Mouse (Mus musculus) forebrain, embryonic 10.5 days (tissue): ENCODE results near the gene Wdr95. TPM values are rescaled to one million over a fixed set of nuclear protein-coding genes. Genes with fewer than 3 reads are reported as not detected.

Experiments
- DNase-seq: peaks from one replicate; pipeline ENCODE4 v3.0.0-alpha.2; 2017; ENCODE audit warnings: low spot score; ENCODE audit errors: extremely low spot score
- H3K27ac ChIP-seq: fragments of 300-500 bp; sonication (generic); 2 replicates; pipeline ENCODE4 v1.5.1; 2016; ENCODE audit warnings: mild to moderate bottlenecking
- H3K27me3 ChIP-seq: fragments of 300-500 bp; sonication (generic); 2 replicates; pipeline ENCODE4 v1.6.1; 2016; ENCODE audit warnings: mild to moderate bottlenecking; ENCODE audit not compliant: poor library complexity, severe bottlenecking
- H3K36me3 ChIP-seq: fragments of 300-500 bp; sonication (generic); replicated peaks from 2 replicates; pipeline ENCODE4 v1.6.1; 2016; ENCODE audit warnings: mild to moderate bottlenecking, moderate library complexity
- H3K4me1 ChIP-seq: fragments of 300-500 bp; sonication (generic); 2 replicates; pipeline ENCODE4 v1.6.1; 2016
- H3K4me3 ChIP-seq: fragments of 300-500 bp; sonication (generic); 2 replicates; pipeline ENCODE4 v1.5.1; 2016; ENCODE audit warnings: mild to moderate bottlenecking, moderate library complexity
- H3K9me3 ChIP-seq: fragments of 300-500 bp; sonication (generic); 2 replicates; pipeline ENCODE4 v1.6.1; 2016; ENCODE audit warnings: mild to moderate bottlenecking, moderate library complexity
- WGBS: fragments of 180-500 bp; shearing (Covaris S2); methylation state at CpG from one replicate; pipeline ENCODE4 v1.1.7; 2016; 5-methylcytosine and 5-hydroxymethylcytosine counted together
- polyA plus RNA-seq: library from polyadenylated mRNA; unstranded; fragments of >200 nt; fragmentation: Nextera tagmentation; extraction: Ambion mirVana; gene quantifications from 2 replicates; pipeline ENCODE4 v1.2.1, GENCODE M21; 2016

The Wdr95 gene
- polyA plus RNA-seq, 1 experiment from 2014 or later, result not detected

GRCm38 (mm10) chr5:149553373-149553772 lies 24.9 kb downstream of the Wdr95 start:
- peaks cover 2% of the 10 kb centered on the region; the same call in 1 of the 2 replicates for H3K9me3 ChIP-seq
- no peaks in the 10 kb centered on the region for H3K4me1 ChIP-seq
- 95% methylated on average over 11 of the region's 11 CpGs for WGBS
- no peaks in the 10 kb centered on the region for H3K36me3 ChIP-seq
- H3K27ac ChIP-seq, result no peak overlapping the region
- no peak overlapping the region for H3K4me3 ChIP-seq
- no peaks in the 10 kb centered on the region for H3K27me3 ChIP-seq
- no peak for DNase-seq

GRCm38 (mm10) chr5:149554397-149554796 lies 25.9 kb downstream of the Wdr95 start:
- no peak overlapping the region for H3K27ac ChIP-seq
- H3K4me3 ChIP-seq, result no peak overlapping the region
- WGBS, result 94% methylated on average over 8 of the region's 8 CpGs
- no peaks in the 10 kb centered on the region for H3K27me3 ChIP-seq
- H3K9me3 ChIP-seq, result no peaks in the 10 kb centered on the region
- no peak for DNase-seq
- H3K36me3 ChIP-seq, result no peaks in the 10 kb centered on the region
- H3K4me1 ChIP-seq, result no peaks in the 10 kb centered on the region

- Histone ChIP-seq H3K27me3 (no peaks in the 10 kb centered on the region), H3K4me3 (no peak overlapping the region), H3K4me1 (peaks cover 23% of the 10 kb centered on the region), H3K9me3 (no peaks in the 10 kb centered on the region), H3K36me3 (no peaks in the 10 kb centered on the region), H3K27ac (no peak overlapping the region)
- 56% methylated on average over 11 of the region's 11 CpGs for WGBS
- DNase-seq, result no peak
These were observed 32.6 kb downstream of the Wdr95 start for GRCm38 (mm10) chr5:149560903-149561588.

- H3K27me3 ChIP-seq, result no peaks in the 10 kb centered on the region
- H3K9me3 ChIP-seq, result no peaks in the 10 kb centered on the region
- peak overlapping the region; percentile 8; the same call in 1 of the 2 replicates for H3K27ac ChIP-seq
- no peak for DNase-seq
- 53% methylated on average over 11 of the region's 11 CpGs for WGBS
- H3K4me3 ChIP-seq, result no peak overlapping the region
- no peaks in the 10 kb centered on the region for H3K36me3 ChIP-seq
- H3K4me1 ChIP-seq, result peaks cover 32% of the 10 kb centered on the region
These were observed 37.5 kb downstream of the Wdr95 start for GRCm38 (mm10) chr5:149566026-149566425.

- Histone ChIP-seq H3K27ac (no peak overlapping the region), H3K27me3 (no peaks in the 10 kb centered on the region), H3K36me3 (no peaks in the 10 kb centered on the region), H3K4me3 (no peak overlapping the region), H3K9me3 (no peaks in the 10 kb centered on the region), H3K4me1 (peaks cover 26% of the 10 kb centered on the region)
- DNase-seq, result no peak
- 87% methylated on average over 5 of the region's 5 CpGs for WGBS
These were observed 38.5 kb downstream of the Wdr95 start for GRCm38 (mm10) chr5:149566957-149567356.

GRCm38 (mm10) chr5:149568993-149569392 lies 40.5 kb downstream of the Wdr95 start:
- Histone ChIP-seq H3K27me3 (no peaks in the 10 kb centered on the region), H3K27ac (no peak overlapping the region), H3K9me3 (no peaks in the 10 kb centered on the region), H3K4me1 (peaks cover 21% of the 10 kb centered on the region), H3K4me3 (no peak overlapping the region), H3K36me3 (no peaks in the 10 kb centered on the region)
- DNase-seq, result no peak
- 88% methylated on average over 13 of the region's 13 CpGs for WGBS

GRCm38 (mm10) chr5:149576977-149577376 lies 48.5 kb downstream of the Wdr95 start:
- WGBS, result 67% methylated on average over 10 of the region's 10 CpGs
- no peak for DNase-seq
- H3K9me3 ChIP-seq, result no peaks in the 10 kb centered on the region
- H3K4me3 ChIP-seq, result no peak overlapping the region
- no peaks in the 10 kb centered on the region for H3K36me3 ChIP-seq
- no peaks in the 10 kb centered on the region for H3K27me3 ChIP-seq
- peak overlapping the region; percentile 48; the same call in 1 of the 2 replicates for H3K27ac ChIP-seq
- H3K4me1 ChIP-seq, result peaks cover 12% of the 10 kb centered on the region

- 41% methylated on average over 10 of the region's 10 CpGs for WGBS
- Histone ChIP-seq H3K4me1 (peaks cover 12% of the 10 kb centered on the region), H3K4me3 (no peak overlapping the region), H3K9me3 (no peaks in the 10 kb centered on the region), H3K27me3 (no peaks in the 10 kb centered on the region), H3K27ac (peak overlapping the region; percentile 48; the same call in 1 of the 2 replicates), H3K36me3 (no peaks in the 10 kb centered on the region)
- no peak for DNase-seq
These were observed 49.0 kb downstream of the Wdr95 start for GRCm38 (mm10) chr5:149577449-149577848.

GRCm38 (mm10) chr5:149582642-149583262 lies 54.3 kb downstream of the Wdr95 start:
- no peaks in the 10 kb centered on the region for H3K36me3 ChIP-seq
- H3K27ac ChIP-seq, result no peak overlapping the region
- no peaks in the 10 kb centered on the region for H3K9me3 ChIP-seq
- H3K4me3 ChIP-seq, result no peak overlapping the region
- H3K27me3 ChIP-seq, result no peaks in the 10 kb centered on the region
- WGBS, result 75% methylated on average over 5 of the region's 5 CpGs
- H3K4me1 ChIP-seq, result peaks cover 6% of the 10 kb centered on the region; the same call in 1 of the 2 replicates
- no peak for DNase-seq

- H3K4me3 ChIP-seq, result no peak overlapping the region
- no peaks in the 10 kb centered on the region for H3K36me3 ChIP-seq
- H3K9me3 ChIP-seq, result no peaks in the 10 kb centered on the region
- no peak for DNase-seq
- 0 out of 2 replicates have a peak, but pooled peaks cover 6% of the 10 kb centered on the region for H3K4me1 ChIP-seq
- WGBS, result 33% methylated on average over 8 of the region's 8 CpGs
- H3K27ac ChIP-seq, result no peak overlapping the region
- no peaks in the 10 kb centered on the region for H3K27me3 ChIP-seq
These were observed 55.0 kb downstream of the Wdr95 start for GRCm38 (mm10) chr5:149583507-149583906.

GRCm38 (mm10) chr5:149584154-149584655 lies 55.7 kb downstream of the Wdr95 start:
- Histone ChIP-seq H3K4me3 (no peak overlapping the region), H3K27me3 (no peaks in the 10 kb centered on the region), H3K4me1 (0 out of 2 replicates have a peak, but pooled peaks cover 6% of the 10 kb centered on the region), H3K36me3 (no peaks in the 10 kb centered on the region), H3K9me3 (no peaks in the 10 kb centered on the region), H3K27ac (no peak overlapping the region)
- DNase-seq, result no peak
- WGBS, result 78% methylated on average over 8 of the region's 8 CpGs

- Histone ChIP-seq H3K9me3 (no peaks in the 10 kb centered on the region), H3K4me1 (0 out of 2 replicates have a peak, but pooled peaks cover 6% of the 10 kb centered on the region), H3K27me3 (no peaks in the 10 kb centered on the region), H3K27ac (no peak overlapping the region), H3K36me3 (no peaks in the 10 kb centered on the region), H3K4me3 (no peak overlapping the region)
- no peak for DNase-seq
- WGBS, result 70% methylated on average over 1 of the region's 1 CpGs
These were observed 56.8 kb downstream of the Wdr95 start for GRCm38 (mm10) chr5:149585231-149585630.

- no peaks in the 10 kb centered on the region for H3K36me3 ChIP-seq
- 0 out of 2 replicates have a peak, but pooled peaks cover 6% of the 10 kb centered on the region for H3K4me1 ChIP-seq
- WGBS, result 64% methylated on average over 10 of the region's 10 CpGs
- H3K27ac ChIP-seq, result no peak overlapping the region
- DNase-seq, result no peak
- no peak overlapping the region for H3K4me3 ChIP-seq
- no peaks in the 10 kb centered on the region for H3K9me3 ChIP-seq
- H3K27me3 ChIP-seq, result no peaks in the 10 kb centered on the region
These were observed 57.4 kb downstream of the Wdr95 start for GRCm38 (mm10) chr5:149585910-149586309.
